Mouse (Mus musculus): ENCODE measurements around the gene Anapc2. TPM values are rescaled to one million over a fixed set of nuclear protein-coding genes. Genes with fewer than 3 reads are reported as not detected.

Gene Anapc2
- polyA plus RNA-seq, 3 experiments from 2014 or later, result 29.3 to 44.6 (median 39.2) TPM

GRCm38 (mm10) chr2:25267746-25268309 lies 4.5 kb upstream of the Anapc2 start:
- no peak for ATAC-seq

- peak; percentile 2 for ATAC-seq
Observed at GRCm38 (mm10) chr2:25272515-25272914, 237 bp downstream of the Anapc2 start.

DNA sequence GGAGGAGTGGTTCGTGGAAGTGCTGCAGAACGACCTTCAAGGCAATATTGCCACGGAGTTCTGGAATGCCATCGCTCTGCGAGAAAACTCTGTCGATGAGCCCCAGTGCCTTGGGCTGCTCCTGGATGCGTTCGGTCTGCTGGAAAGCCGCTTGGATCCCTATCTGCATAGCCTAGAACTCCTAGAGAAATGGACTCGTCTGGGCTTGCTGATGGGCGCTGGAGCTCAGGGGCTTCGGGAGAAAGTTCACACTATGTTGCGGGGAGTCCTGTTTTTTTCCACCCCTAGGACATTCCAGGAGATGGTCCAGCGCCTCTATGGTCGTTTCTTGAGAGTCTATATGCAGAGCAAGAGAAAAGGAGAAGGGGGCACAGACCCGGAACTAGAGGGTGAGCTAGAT lies 732 bp downstream of the Anapc2 start:
- no peak for ATAC-seq

DNA sequence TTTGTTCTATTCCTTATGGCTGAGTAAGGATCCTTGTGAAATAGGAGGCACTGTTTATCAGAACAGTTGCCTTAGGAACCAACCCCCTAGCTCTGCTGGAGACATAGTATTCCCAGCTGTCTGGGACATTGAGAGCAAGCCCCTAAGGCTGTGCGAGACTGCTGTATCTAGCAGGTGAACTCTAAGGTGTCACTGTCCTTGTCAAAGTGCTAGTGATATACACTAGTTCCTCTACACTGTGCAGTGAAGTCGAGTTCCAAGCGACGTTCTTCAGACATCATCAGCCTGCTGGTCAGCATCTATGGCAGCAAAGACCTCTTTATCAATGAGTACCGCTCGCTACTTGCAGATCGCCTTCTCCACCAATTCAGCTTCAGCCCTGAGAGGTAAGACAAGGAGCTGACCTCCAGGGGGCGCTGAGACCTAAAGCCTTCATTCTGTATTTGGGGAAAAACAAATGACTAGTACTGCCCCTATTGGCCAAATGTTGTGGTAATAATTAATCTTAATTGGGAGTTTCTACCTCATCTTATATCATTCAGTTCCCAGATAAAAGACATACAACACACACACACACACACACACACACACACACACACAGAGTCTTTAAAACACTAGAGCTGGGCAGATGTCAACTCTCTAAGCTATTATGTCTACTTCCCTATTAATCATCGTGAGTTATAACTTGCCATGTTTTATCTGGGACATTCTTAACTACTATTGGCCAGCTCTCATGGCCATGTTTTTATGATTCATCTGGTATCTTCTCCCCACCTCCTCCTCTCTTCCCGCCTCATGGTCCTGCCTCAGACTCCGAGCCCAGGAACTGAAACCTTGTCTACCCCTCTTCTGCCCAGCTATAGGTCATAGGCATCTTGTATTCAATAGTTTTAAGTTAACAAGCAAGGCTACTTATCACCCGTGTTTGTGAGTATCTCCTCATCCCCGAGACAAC lies 6.9 kb downstream of the Anapc2 start:
- peak; percentile 61 for ATAC-seq

- no peak for ATAC-seq
Observed at GRCm38 (mm10) chr2:25285551-25285950, 13.3 kb downstream of the Anapc2 start.

GRCm38 (mm10) chr2:25286314-25286713 lies 14.0 kb downstream of the Anapc2 start:
- no peak for ATAC-seq

DNA sequence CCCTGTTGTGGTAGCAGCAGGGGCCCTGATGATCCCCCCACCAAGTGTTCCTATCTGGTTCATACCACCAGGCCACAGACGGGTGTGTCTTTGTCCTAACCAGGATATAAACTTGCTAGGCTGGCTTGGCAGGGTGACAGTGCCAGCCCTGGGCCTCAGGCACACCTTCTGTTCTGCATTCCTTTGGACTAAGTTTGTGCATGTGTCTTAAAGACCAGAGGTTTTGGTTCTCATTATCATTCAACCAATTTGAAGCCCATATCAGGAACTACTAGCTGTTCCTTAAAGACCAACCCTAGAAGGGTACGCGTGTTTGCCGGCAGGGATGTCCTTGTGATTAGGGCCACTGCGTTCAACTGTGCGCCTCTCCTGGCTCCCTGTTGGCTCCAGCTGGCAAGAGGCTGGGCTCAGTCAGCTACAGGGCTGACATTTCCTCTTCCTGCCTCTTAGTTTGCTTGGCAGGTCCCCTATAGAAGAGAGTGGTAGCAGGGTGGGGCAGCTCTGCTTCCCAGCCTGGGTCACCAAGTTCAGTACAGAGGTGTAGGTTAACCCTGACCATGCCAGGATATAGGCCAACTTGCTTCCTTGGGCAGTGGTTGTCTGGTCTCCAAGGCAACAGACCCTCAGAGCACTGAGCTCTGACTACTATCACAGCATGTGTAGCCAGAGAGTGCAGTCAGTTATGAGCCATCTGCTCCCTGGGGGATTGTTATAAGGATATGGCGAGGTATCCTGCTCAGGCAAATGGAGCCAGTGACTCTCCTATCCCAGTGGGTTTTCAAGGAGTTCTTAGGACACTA lies 14.8 kb downstream of the Anapc2 start:
- no peak for ATAC-seq

DNA sequence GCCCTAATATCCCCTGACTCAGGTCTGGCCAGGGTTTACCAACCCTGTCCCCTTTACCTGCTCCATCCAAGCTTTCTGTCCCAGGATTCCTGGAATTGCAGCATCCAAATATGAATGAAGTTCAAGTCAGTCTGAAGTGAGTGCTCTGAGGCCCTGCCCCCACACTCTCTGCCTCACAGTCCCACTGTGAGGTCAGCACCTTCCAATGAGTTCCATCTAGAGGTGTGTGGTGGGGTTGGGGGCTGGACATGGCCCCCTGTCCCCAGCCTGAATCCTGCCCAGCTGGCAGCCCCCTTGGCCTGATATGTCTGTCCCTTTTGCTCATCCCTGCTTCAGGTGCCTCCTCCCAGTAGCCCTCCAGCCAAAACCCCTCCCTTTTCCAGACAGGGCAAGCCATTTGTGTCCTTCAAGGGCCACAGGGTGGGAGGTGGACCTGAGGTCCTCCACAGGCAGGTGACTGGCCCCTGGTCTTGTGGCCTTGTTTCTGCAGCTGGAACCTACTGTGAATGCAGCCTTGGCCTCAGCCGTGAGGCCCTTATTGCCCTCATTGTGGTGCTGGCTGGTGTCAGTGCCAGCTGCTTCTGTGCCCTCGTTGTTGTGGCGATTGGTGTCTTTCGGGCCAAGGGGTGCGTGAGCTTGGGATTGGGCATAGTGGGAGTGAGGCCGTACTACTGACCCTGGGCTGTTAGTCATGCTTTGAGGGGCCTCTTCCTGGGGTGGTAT lies 15.8 kb downstream of the Anapc2 start, which contains the start of gene Tmem210:
Tmem210 (plus strand) TSS at position 219 of the 723 bp plus-strand sequence.
- no peak for ATAC-seq

- ATAC-seq, result no peak
Observed at GRCm38 (mm10) chr2:25288734-25289345, 16.6 kb downstream of the Anapc2 start.

DNA sequence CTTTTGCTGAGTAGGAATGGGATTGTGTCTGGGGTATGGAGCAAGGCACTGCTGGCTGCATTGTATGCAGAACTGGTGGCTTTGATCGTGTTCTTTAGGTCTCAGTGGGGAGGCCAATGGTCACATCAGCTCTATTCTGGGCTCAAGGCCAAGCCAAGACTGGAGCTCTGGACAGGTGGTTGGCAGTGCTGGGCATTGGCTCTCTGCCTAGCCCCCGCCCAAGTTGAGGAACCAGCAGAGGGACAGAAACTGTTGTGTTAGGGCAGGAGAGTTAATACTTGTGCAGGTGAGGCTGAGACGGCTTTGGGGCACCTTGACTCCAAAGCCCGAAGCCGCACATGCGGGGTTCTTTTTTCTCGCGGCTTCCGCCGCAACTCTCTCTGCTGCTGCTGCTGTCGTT lies 17.4 kb downstream of the Anapc2 start, which contains the start of gene Lrrc26:
Lrrc26 (plus strand) TSS at position 265 of the 400 bp plus-strand sequence.
- ATAC-seq, result no peak

GRCm38 (mm10) chr2:25290101-25290815 lies 18.0 kb downstream of the Anapc2 start:
- ATAC-seq, result no peak

DNA sequence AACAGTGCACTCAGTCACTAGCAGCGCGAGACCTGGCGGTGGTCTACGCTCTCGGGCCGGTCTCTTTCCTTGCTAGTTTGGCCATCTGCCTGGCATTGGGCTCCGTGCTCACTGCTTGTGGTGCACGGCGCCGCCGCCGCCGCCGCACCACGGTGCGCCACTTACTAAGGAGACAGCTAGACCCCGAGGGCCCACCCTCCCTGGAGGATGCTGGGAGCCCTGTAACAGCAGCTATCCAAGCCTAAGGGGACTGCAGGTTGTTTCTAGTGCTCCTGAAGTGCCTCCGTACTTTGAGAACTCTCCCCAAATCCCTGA lies 18.5 kb downstream of the Anapc2 start:
- no peak for ATAC-seq

DNA sequence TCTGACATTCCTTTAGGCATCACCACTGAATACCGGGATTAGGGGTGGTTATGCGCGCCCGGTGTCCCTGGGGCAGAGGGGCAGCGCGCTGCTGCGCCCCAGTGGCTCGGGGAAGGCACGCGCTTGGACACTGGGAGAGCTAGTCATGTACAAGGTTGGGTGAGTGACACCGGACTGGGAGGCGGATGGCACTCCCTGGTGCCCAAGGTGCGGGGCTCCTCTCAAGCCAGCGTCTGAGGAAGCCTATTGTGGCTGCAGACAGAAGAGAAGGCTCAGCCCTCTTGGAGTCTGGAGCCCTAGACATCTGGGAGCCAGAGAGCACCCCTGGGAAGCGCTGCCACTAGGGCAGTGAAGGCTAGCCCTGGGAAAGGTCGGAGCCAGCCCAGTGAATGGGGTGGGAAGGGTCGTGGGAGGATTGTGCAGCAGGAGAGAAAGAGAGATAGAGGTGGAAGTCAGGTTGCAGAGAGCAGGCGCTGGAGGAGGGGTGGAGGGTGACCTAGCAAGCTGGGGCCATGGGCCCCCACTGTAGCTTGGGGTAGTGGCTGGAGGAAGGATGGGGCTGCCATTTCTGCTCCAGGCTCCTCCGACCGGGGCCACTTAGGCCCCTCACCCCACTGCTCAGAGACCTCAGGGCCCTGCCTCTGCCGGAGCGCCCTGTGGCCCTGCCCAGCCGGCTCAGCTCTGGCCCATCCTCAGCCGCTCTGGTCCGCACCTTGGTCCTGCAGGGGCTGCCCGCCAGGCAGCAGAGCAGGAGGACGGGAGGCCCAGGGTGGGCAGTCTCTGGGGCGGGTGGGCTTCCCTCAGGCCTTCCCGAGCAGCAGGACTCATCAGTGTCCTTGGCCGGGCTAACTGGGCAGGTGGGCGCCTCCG lies 19.1 kb downstream of the Anapc2 start:
- ATAC-seq, result no peak

GRCm38 (mm10) chr2:25292054-25292544 lies 19.8 kb downstream of the Anapc2 start:
- ATAC-seq, result no peak

DNA sequence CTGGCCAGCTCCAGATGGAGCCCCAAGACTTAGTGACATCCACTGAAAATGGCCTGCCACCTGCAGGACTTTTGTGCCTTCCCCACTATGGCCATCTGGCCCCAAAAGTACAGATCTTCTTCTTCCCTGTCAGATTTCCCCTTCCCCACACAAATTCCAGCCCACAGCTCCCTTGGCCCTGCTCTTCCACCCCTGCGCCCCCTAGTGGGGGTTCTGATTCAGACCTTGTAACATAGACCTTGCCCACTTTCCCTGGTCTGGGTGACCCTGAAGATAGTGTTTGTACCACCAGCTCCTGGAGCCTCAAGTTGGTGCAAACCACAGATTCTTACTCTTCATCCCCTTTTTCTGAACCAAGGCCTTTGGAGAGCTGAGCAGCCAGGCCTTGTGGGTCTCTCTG lies 20.6 kb downstream of the Anapc2 start:
- ATAC-seq, result peak; percentile 46

DNA sequence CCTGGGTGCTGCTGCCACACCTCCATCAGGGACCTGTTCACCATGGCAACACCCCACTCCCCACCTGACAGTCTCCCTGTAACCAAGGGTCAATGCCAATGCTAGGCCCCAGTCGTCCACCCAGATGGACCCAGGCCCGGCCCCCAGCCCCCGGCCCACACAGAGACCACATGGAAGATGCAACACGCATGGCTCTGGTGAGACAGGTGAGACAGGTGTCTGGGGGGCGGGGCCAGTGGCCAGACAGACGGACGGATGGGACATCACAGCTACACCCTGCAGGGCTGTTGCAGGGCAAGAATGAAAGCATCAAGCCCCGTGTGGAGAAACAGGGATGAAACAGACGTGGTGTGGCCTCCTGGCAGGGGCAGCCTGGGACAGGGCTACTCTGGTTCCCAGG lies 21.4 kb downstream of the Anapc2 start:
- ATAC-seq, result no peak

- no peak for ATAC-seq
Observed at GRCm38 (mm10) chr2:25297093-25297492, 24.8 kb downstream of the Anapc2 start.

DNA sequence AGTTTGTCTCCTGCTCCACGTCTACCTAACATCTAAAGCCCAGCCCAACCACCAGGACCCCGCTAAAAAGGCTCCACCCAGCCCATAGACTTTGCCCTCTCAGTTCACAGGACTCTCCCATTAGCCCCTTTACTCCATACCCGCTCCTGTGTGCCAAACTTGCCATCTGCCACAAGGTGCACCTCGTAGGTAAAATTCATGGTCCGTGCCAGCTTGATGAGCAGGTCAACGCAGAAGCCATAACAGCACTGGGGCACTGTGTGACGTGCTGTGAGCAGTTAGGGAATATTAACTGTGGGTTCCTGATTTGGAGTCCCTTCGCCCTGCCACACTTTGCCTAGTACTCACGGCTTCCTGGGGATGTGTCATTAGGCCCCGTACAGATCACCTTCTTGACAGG lies 25.8 kb downstream of the Anapc2 start:
- ATAC-seq, result no peak

GRCm38 (mm10) chr2:25303452-25303851 lies 31.2 kb downstream of the Anapc2 start:
- no peak for ATAC-seq

All from inflammation-experienced regulatory T-cells, adult 6 months (primary cell).